Mouse (Mus musculus) MEL (cell line): Measurements from ENCODE around the gene Xylb. TPM values are rescaled to one million over a fixed set of nuclear protein-coding genes. Genes with fewer than 3 reads are reported as not detected.
A peak's percentile ranks its signal among the peaks of the same experiment; 100 is the strongest.

Experiments
- DNase-seq: peaks from one replicate; pipeline ENCODE4 v3.0.0; 2011; ENCODE audit warnings: low read depth, low spot score
- H3K27ac ChIP-seq: 2 replicates; pipeline ENCODE4 v1.5.1; 2012; ENCODE audit warnings: low read depth, mild to moderate bottlenecking, control low read depth, low read length, moderate library complexity; ENCODE audit not compliant: control insufficient read depth
- H3K27me3 ChIP-seq, 2 experiments: fragments of 150-350 bp in 1 of 2; sonication (generic) in 1 of 2; 2 replicates each; pipeline ENCODE4 v1.6.1; 2012; ENCODE audit warnings: low read length in 2 of 2, mild to moderate bottlenecking in 2 of 2, improper control_type of control experiment in 1 of 2, moderate library complexity in 1 of 2; ENCODE audit not compliant: insufficient read depth in 2 of 2, control insufficient read depth in 1 of 2
- H3K36me3 ChIP-seq, 2 experiments: 2 replicates each; pipeline ENCODE4 v1.6.1; 2012 to 2014; ENCODE audit warnings: low read length in 2 of 2, improper control_type of control experiment in 1 of 2, inconsistent platforms in 1 of 2, mild to moderate bottlenecking in 1 of 2; ENCODE audit not compliant: insufficient read depth in 2 of 2, control insufficient read depth in 1 of 2
- H3K4me1 ChIP-seq, 2 experiments: fragments of 150-350 bp in 1 of 2; sonication (generic) in 1 of 2; 2 replicates each; pipeline ENCODE4 v1.6.1; 2012; ENCODE audit warnings: low read length in 2 of 2, improper control_type of control experiment in 1 of 2, mild to moderate bottlenecking in 1 of 2; ENCODE audit not compliant: insufficient read depth in 2 of 2, control insufficient read depth in 1 of 2
- H3K4me3 ChIP-seq, 2 experiments: fragments of 150-350 bp in 1 of 2; sonication (generic) in 1 of 2; 2 replicates each; pipeline ENCODE4 v1.5.1; 2012; ENCODE audit warnings: low read depth in 2 of 2, low read length in 2 of 2, mild to moderate bottlenecking in 2 of 2, moderate library complexity in 2 of 2, control low read depth in 1 of 2, improper control_type of control experiment in 1 of 2; ENCODE audit not compliant: control insufficient read depth in 1 of 2, insufficient read depth in 1 of 2
- H3K79me2 ChIP-seq: 2 replicates; pipeline ENCODE4 v1.6.1; 2012; ENCODE audit warnings: mild to moderate bottlenecking, low read length, moderate library complexity; ENCODE audit not compliant: control insufficient read depth, poor library complexity, insufficient read depth
- H3K9ac ChIP-seq: 2 replicates; pipeline ENCODE4 v1.6.1; 2012; ENCODE audit warnings: low read depth, mild to moderate bottlenecking, control low read depth, low read length, moderate library complexity; ENCODE audit not compliant: control insufficient read depth, poor library complexity, severe bottlenecking
- H3K9me3 ChIP-seq: fragments of 150-350 bp; sonication (generic); replicated peaks from 2 replicates; pipeline ENCODE4 v1.6.1; 2012; ENCODE audit warnings: mild to moderate bottlenecking, low read length, improper control_type of control experiment, moderate library complexity; ENCODE audit not compliant: insufficient read depth
- BHLHE40 ChIP-seq: IDR thresholded peaks from 2 replicates; pipeline ENCODE4 v1.6.1; 2012; ENCODE audit warnings: low read depth, mild to moderate bottlenecking, inconsistent platforms, low read length, improper control_type of control experiment, borderline replicate concordance
- CHD2 ChIP-seq: IDR thresholded peaks from 2 replicates; pipeline ENCODE4 v1.6.1; 2011; ENCODE audit warnings: low read length, improper control_type of control experiment
- CTCF ChIP-seq, 3 experiments: IDR thresholded peaks in 2 of 3; conservative IDR thresholded peaks in 1 of 3; 2 replicates each; pipeline ENCODE4 v1.5.1; 2011 to 2012; ENCODE audit warnings: low read length in 3 of 3, low read depth in 2 of 3, mild to moderate bottlenecking in 2 of 3, improper control_type of control experiment in 1 of 3, inconsistent platforms in 1 of 3, mixed read lengths in 1 of 3, moderate library complexity in 1 of 3; ENCODE audit not compliant: control insufficient read depth in 1 of 3, insufficient read depth in 1 of 3, poor library complexity in 1 of 3, severe bottlenecking in 1 of 3
- E2F4 ChIP-seq: IDR thresholded peaks from 2 replicates; pipeline ENCODE4 v1.6.1; 2011; ENCODE audit warnings: low read depth, low read length, improper control_type of control experiment, borderline replicate concordance
- ELF1 ChIP-seq: IDR thresholded peaks from 2 replicates; pipeline ENCODE4 v1.6.1; 2014; ENCODE audit warnings: low read depth, mild to moderate bottlenecking, inconsistent platforms, low read length, improper control_type of control experiment, moderate library complexity
- ETS1 ChIP-seq: IDR thresholded peaks from 2 replicates; pipeline ENCODE4 v1.6.1; 2012; ENCODE audit warnings: low read depth, mild to moderate bottlenecking, inconsistent platforms, low read length, improper control_type of control experiment, moderate library complexity
- GABPA ChIP-seq: IDR thresholded peaks from 2 replicates; pipeline ENCODE4 v1.6.1; 2012; ENCODE audit warnings: low read depth, mild to moderate bottlenecking, inconsistent platforms, low read length, improper control_type of control experiment, moderate library complexity
- GATA1 ChIP-seq: IDR thresholded peaks from 2 replicates; pipeline ENCODE4 v1.6.1; 2011; ENCODE audit warnings: low read depth, low read length, improper control_type of control experiment
- JUND ChIP-seq: IDR thresholded peaks from 2 replicates; pipeline ENCODE4 v1.6.1; 2011; ENCODE audit warnings: low read depth, mild to moderate bottlenecking, improper control_type of control experiment, low read length
- MEF2A ChIP-seq: IDR thresholded peaks from 2 replicates; pipeline ENCODE4 v1.6.1; 2014; ENCODE audit warnings: low read depth, mild to moderate bottlenecking, inconsistent platforms, low read length, improper control_type of control experiment; ENCODE audit not compliant: poor library complexity, insufficient replicate concordance, severe bottlenecking; ENCODE audit errors: extremely low read depth
- MXI1 ChIP-seq: IDR thresholded peaks from 2 replicates; pipeline ENCODE4 v1.6.1; 2011; ENCODE audit warnings: mild to moderate bottlenecking, low read depth, low read length, improper control_type of control experiment
- MYC ChIP-seq: IDR thresholded peaks from 2 replicates; pipeline ENCODE4 v1.6.1; 2011; ENCODE audit warnings: low read depth, mild to moderate bottlenecking, low read length, improper control_type of control experiment, moderate library complexity
- NELFE ChIP-seq: IDR thresholded peaks from 2 replicates; pipeline ENCODE4 v1.6.1; 2011; ENCODE audit warnings: low read depth, low read length, improper control_type of control experiment
- POLR2AphosphoS2 ChIP-seq: IDR thresholded peaks from 2 replicates; pipeline ENCODE4 v1.6.1; 2011; ENCODE audit warnings: low read length, improper control_type of control experiment
- RAD21 ChIP-seq: IDR thresholded peaks from 2 replicates; pipeline ENCODE4 v1.6.1; 2011; ENCODE audit warnings: mild to moderate bottlenecking, low read depth, low read length, improper control_type of control experiment
- SMC3 ChIP-seq: IDR thresholded peaks from 2 replicates; pipeline ENCODE4 v1.6.1; 2011; ENCODE audit warnings: low read depth, low read length, improper control_type of control experiment
- TAL1 ChIP-seq: IDR thresholded peaks from 2 replicates; pipeline ENCODE4 v1.6.1; 2012; ENCODE audit warnings: mild to moderate bottlenecking, inconsistent platforms, low read length, moderate library complexity, mixed read lengths
- TBP ChIP-seq: IDR thresholded peaks from 2 replicates; pipeline ENCODE4 v1.8.0; 2011; ENCODE audit warnings: low read depth, low read length, improper control_type of control experiment
- USF1 ChIP-seq: IDR thresholded peaks from 2 replicates; pipeline ENCODE4 v1.6.1; 2014; ENCODE audit warnings: low read depth, mild to moderate bottlenecking, inconsistent platforms, low read length, improper control_type of control experiment, moderate library complexity
- USF2 ChIP-seq, 2 experiments: IDR thresholded peaks; 2 replicates each; pipeline ENCODE4 v1.6.1; 2011 to 2012; ENCODE audit warnings: improper control_type of control experiment in 2 of 2, low read length in 2 of 2, borderline replicate concordance in 1 of 2, inconsistent platforms in 1 of 2, low read depth in 1 of 2, mild to moderate bottlenecking in 1 of 2; ENCODE audit not compliant: insufficient read depth in 1 of 2
- ZNF384 ChIP-seq: IDR thresholded peaks from 2 replicates; pipeline ENCODE4 v1.6.1; 2012; ENCODE audit warnings: low read depth, mild to moderate bottlenecking, inconsistent platforms, low read length, improper control_type of control experiment
- polyA plus RNA-seq, 2 experiments: library from polyadenylated mRNA; stranded (reverse) in 1 of 2; unstranded in 1 of 2; fragments of >175 nt in 1 of 2; fragments of >200 nt in 1 of 2; gene quantifications; 2 replicates each; pipeline versions ENCODE4 v1.2.1 to v1.2.4; 2012; ENCODE audit warnings: low replicate concordance in 2 of 2, low read depth in 1 of 2; ENCODE audit not compliant: insufficient read length in 2 of 2, insufficient read depth in 1 of 2, missing spikeins in 1 of 2
- total RNA-seq: library from RNA; depleted of rRNA; stranded (reverse); fragments of 300-350 nt; gene quantifications from 2 replicates; pipeline ENCODE4 v1.2.3, GENCODE M21; 2012

The Xylb gene
- total and polyA plus RNA-seq, 3 experiments: 3.8 to 12.9 TPM; not detected in 1

DNA sequence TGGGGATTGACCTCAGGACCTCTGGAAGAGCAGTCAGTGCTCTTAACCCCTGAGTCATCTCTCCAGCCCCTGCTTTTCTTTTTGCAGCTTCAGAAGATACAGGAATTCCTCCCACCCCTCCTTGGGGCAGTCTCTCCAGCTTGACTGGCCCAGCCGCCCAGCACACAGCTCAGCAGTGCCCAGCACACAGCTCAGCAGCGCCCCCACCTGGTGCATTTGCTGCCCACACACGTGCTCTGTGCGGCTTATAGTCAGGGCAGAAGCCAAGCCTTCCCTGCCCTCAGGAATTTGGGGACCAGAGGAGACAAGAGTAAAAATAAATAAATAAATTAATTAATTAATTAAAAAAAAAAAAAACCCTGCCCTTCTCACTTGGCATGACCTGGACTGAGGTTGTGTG, 5.1 kb upstream of the Xylb start (continued):
- no peak for TF ChIP-seq ELF1
- TF ChIP-seq MYC: peak; percentile 83

GRCm38 (mm10) chr9:119353926-119354325, 3.3 kb upstream of the Xylb start:
- peaks cover 0 to 10% of the 10 kb centered on the region in 2 experiments; a peak in 1 of 4 replicates for H3K4me1 ChIP-seq
- H3K9ac ChIP-seq: no peak overlapping the region
- no peak for DNase-seq
- no peak overlapping the region for H3K4me3 ChIP-seq
- H3K9me3 ChIP-seq: no peaks in the 10 kb centered on the region
- H3K27me3 ChIP-seq: no peaks in the 10 kb centered on the region
- H3K36me3 ChIP-seq: no peaks in the 10 kb centered on the region
- TF ChIP-seq E2F4 (no peak), NELFE (no peak), TAL1 (no peak), ZNF384 (no peak), MEF2A (no peak), USF2 (IDR thresholded peaks at IDR 0.05; ENCODE audit: borderline replicate concordance in 1 of 2, insufficient read depth in 1 of 2, low read depth in 1 of 2, low read length in 2 of 2) (no peak), GABPA (no peak), SMC3 (no peak)
- peaks cover 5% of the 10 kb centered on the region; the same call in 1 of the 2 replicates for H3K79me2 ChIP-seq
- H3K27ac ChIP-seq: no peak overlapping the region

- Histone ChIP-seq H3K9me3 (no peaks in the 10 kb centered on the region), H3K27ac (no peak overlapping the region), H3K4me3 (no peak overlapping the region), H3K4me1 (peaks cover 0 to 10% of the 10 kb centered on the region in 2 experiments; a peak in 1 of 4 replicates), H3K36me3 (no peaks in the 10 kb centered on the region), H3K27me3 (no peaks in the 10 kb centered on the region), H3K9ac (no peak overlapping the region), H3K79me2 (peaks cover 5% of the 10 kb centered on the region; the same call in 1 of the 2 replicates)
- no peak for TF ChIP-seq POLR2AphosphoS2
- no peak for TF ChIP-seq E2F4
- no peak for TF ChIP-seq USF1
- no peak for DNase-seq
Measured at GRCm38 (mm10) chr9:119355943-119356342, 1.2 kb upstream of the Xylb start.

GRCm38 (mm10) chr9:119358058-119358429, 863 bp downstream of the Xylb start:
- peak overlapping the region; percentile 87 for H3K9ac ChIP-seq
- no peak for TF ChIP-seq BHLHE40
- TF ChIP-seq TBP: no peak
- no peak for TF ChIP-seq MEF2A
- no peak for TF ChIP-seq CHD2
- no peak for TF ChIP-seq CTCF (IDR thresholded peaks at IDR 0.05 in 2 of 3, conservative IDR thresholded peaks at IDR 0.05 in 1 of 3; ENCODE audit: control insufficient read depth in 1 of 3, insufficient read depth in 1 of 3, low read depth in 2 of 3, low read length in 3 of 3, poor library complexity in 1 of 3, severe bottlenecking in 1 of 3)
- TF ChIP-seq SMC3: no peak
- TF ChIP-seq ETS1: no peak
- TF ChIP-seq MXI1: no peak
- TF ChIP-seq RAD21: no peak
- no peak for TF ChIP-seq GATA1
- no peak for TF ChIP-seq GABPA
- no peak for TF ChIP-seq JUND
- TF ChIP-seq, all 39 proteins: peak for 0
- H3K79me2 ChIP-seq: peaks cover 5% of the 10 kb centered on the region; the same call in 1 of the 2 replicates
- H3K4me1 ChIP-seq: peaks cover 0 to 10% of the 10 kb centered on the region in 2 experiments; a peak in 1 of 4 replicates
- H3K27ac ChIP-seq: no peak overlapping the region
- H3K9me3 ChIP-seq: no peaks in the 10 kb centered on the region
- no peak for DNase-seq
- no peaks in the 10 kb centered on the region for H3K27me3 ChIP-seq
- no peaks in the 10 kb centered on the region for H3K36me3 ChIP-seq
- peak overlapping the region; percentile 66 to 93 for H3K4me3 ChIP-seq
